Mouse (Mus musculus) kidney, postnatal 14 days (tissue): ENCODE data around the gene Gdpd5.

Experiments
- DNase-seq: peaks from one replicate; pipeline ENCODE4 v3.0.0; 2022; ENCODE audit warnings: mixed read lengths

Gdpd5 gene

GRCm38 (mm10) chr7:99405386-99406155 lies 24.4 kb downstream of the Gdpd5 start:
- no peak for DNase-seq

GRCm38 (mm10) chr7:99407598-99407997 lies 26.4 kb downstream of the Gdpd5 start:
- DNase-seq, result no peak

- no peak for DNase-seq
Observed at GRCm38 (mm10) chr7:99409441-99410222, 28.4 kb downstream of the Gdpd5 start.

GRCm38 (mm10) chr7:99410315-99410714 lies 29.1 kb downstream of the Gdpd5 start:
- no peak for DNase-seq

- no peak for DNase-seq
Observed at GRCm38 (mm10) chr7:99411047-99411779, 30.0 kb downstream of the Gdpd5 start.

- DNase-seq, result no peak
Observed at GRCm38 (mm10) chr7:99415045-99415444, 33.8 kb downstream of the Gdpd5 start.

- DNase-seq, result no peak
Observed at GRCm38 (mm10) chr7:99419311-99419710, 38.1 kb downstream of the Gdpd5 start.

- DNase-seq, result peak; percentile 45
Observed at GRCm38 (mm10) chr7:99421006-99421405, 39.8 kb downstream of the Gdpd5 start.

- DNase-seq, result peak; percentile 33
Observed at GRCm38 (mm10) chr7:99424538-99425155, 43.4 kb downstream of the Gdpd5 start.

- no peak for DNase-seq
Observed at GRCm38 (mm10) chr7:99425706-99426105, 44.5 kb downstream of the Gdpd5 start.

- no peak for DNase-seq
Observed at GRCm38 (mm10) chr7:99427031-99427430, 45.8 kb downstream of the Gdpd5 start.

GRCm38 (mm10) chr7:99427987-99428386 lies 46.8 kb downstream of the Gdpd5 start:
- no peak for DNase-seq

- no peak for DNase-seq
Observed at GRCm38 (mm10) chr7:99428836-99429235, 47.6 kb downstream of the Gdpd5 start.

GRCm38 (mm10) chr7:99429786-99430185 lies 48.6 kb downstream of the Gdpd5 start:
- no peak for DNase-seq

GRCm38 (mm10) chr7:99430246-99430645 lies 49.0 kb downstream of the Gdpd5 start:
- DNase-seq, result no peak

GRCm38 (mm10) chr7:99432248-99432647 lies 51.0 kb downstream of the Gdpd5 start:
- no peak for DNase-seq

- DNase-seq, result no peak
Observed at GRCm38 (mm10) chr7:99432863-99433262, 51.6 kb downstream of the Gdpd5 start.

- DNase-seq, result no peak
Observed at GRCm38 (mm10) chr7:99434672-99435250, 53.5 kb downstream of the Gdpd5 start.

- no peak for DNase-seq
Observed at GRCm38 (mm10) chr7:99436530-99436929, 55.3 kb downstream of the Gdpd5 start.

- DNase-seq, result no peak
Observed at GRCm38 (mm10) chr7:99438881-99439280, 57.7 kb downstream of the Gdpd5 start.

GRCm38 (mm10) chr7:99441534-99442072 lies 60.4 kb downstream of the Gdpd5 start:
- DNase-seq, result peak; percentile 90

- no peak for DNase-seq
Observed at GRCm38 (mm10) chr7:99443164-99443563, 62.0 kb downstream of the Gdpd5 start.
